Mouse (Mus musculus): Measurements from ENCODE around the gene Tbx2. TPM values are rescaled to one million over a fixed set of nuclear protein-coding genes. Genes with fewer than 3 reads are reported as not detected.

The Tbx2 gene
- total RNA-seq, 1 experiment, result 0.80 TPM

DNA sequence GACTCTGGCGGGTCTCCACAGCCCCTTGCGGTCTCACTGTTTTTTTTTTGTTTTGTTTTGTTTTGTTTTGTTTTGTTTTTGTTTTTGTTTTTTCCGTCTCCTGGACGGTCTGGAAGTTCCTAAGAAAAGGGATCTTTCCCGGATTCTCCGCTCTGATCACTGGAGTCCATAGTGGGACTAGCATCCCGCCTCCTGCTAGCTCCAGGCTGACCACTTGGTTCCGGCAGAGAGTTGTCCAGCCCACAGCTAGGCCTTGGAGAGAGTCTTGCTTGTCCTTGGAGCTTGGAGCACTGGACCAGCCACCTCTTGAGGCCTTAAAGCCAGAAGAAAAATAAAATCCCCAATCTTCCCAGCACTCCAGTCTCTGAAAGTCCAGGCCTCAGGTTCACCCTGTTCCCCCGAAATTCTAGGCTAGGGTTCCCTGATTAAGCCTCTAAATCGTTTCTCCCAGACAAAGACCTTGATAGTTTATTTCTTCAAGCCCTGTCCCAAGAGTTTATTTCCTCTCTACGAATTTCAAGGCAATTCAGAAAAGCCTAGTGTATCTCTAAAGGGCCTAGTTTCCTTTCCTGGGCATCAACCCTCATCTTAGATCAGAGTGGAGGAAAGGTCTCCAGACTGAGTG lies 1.5 kb downstream of the Tbx2 start:
- Histone ChIP-seq H3K4me3 (ENCODE audit: insufficient read depth in 1 of 2, low read depth in 1 of 2, low read length in 2 of 2, poor library complexity in 1 of 2, severe bottlenecking in 1 of 2) (no peak overlapping the region), H3K36me3 (ENCODE audit: control insufficient read depth, insufficient read depth, low read length, poor library complexity, severe bottlenecking) (no peaks in the 10 kb centered on the region), H3K4me1 (ENCODE audit: control insufficient read depth in 2 of 2, insufficient read depth in 2 of 2, low read length in 2 of 2, poor library complexity in 1 of 2) (peaks cover 0 to 5% of the 10 kb centered on the region in 2 experiments; a peak in 1 of 4 replicates), H3K27ac (ENCODE audit: insufficient read depth, low read depth, low read length, poor library complexity, severe bottlenecking) (no peak overlapping the region), H3K9me3 (ENCODE audit: control insufficient read depth, insufficient read depth, low read depth, low read length) (no peaks in the 10 kb centered on the region), H3K9ac (ENCODE audit: insufficient read depth, low read depth, low read length, poor library complexity, severe bottlenecking) (no peak overlapping the region)
- TF ChIP-seq ZNF384 (IDR thresholded peaks at IDR 0.05; ENCODE audit: low read depth, low read length) (no peak), HCFC1 (IDR thresholded peaks at IDR 0.05; ENCODE audit: borderline replicate concordance, insufficient read depth, low read length) (no peak), MAFK (IDR thresholded peaks at IDR 0.05; ENCODE audit: insufficient read depth, low read depth, low read length) (no peak), ZC3H11A (IDR thresholded peaks at IDR 0.05; ENCODE audit: borderline replicate concordance, low read depth, low read length) (no peak), CHD2 (IDR thresholded peaks at IDR 0.05; ENCODE audit: low read depth, low read length) (no peak)
- DNase-seq (ENCODE audit: low read depth, low spot score), result no peak
- in situ Hi-C loops (cut with MboI; ENCODE audit: low sequenced_read_pairs in 2 of 2, unreplicated experiment in 2 of 2), result no loop called here

DNA sequence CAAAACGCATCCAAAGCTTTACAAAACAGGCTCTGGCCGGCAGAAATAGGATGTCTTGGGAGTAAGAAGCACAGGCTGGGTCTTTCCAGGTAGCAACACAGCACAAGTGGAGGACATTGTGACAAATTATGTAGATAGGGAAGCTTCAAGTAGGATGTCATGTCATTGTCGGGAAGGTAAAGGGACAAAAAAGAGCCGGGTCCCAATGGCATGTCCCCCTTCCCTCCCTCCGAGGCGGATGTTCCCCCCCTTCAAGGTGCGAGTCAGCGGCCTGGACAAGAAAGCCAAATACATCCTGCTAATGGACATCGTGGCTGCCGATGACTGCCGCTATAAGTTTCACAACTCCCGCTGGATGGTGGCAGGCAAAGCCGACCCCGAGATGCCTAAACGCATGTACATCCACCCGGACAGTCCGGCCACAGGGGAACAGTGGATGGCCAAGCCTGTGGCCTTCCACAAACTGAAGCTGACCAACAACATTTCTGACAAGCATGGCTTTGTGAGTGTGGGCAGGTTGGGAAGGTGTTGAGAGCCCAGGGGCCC lies 2.1 kb downstream of the Tbx2 start:
- DNase-seq (ENCODE audit: low read depth, low spot score), result no peak
- no peak for TF ChIP-seq MAFK (IDR thresholded peaks at IDR 0.05; ENCODE audit: insufficient read depth, low read depth, low read length)
- no peak for TF ChIP-seq ZC3H11A (IDR thresholded peaks at IDR 0.05; ENCODE audit: borderline replicate concordance, low read depth, low read length)
- TF ChIP-seq ZNF384 (IDR thresholded peaks at IDR 0.05; ENCODE audit: low read depth, low read length), result no peak
- TF ChIP-seq CHD2 (IDR thresholded peaks at IDR 0.05; ENCODE audit: low read depth, low read length), result no peak
- no peak for TF ChIP-seq HCFC1 (IDR thresholded peaks at IDR 0.05; ENCODE audit: borderline replicate concordance, insufficient read depth, low read length)
- Histone ChIP-seq H3K4me3 (ENCODE audit: insufficient read depth in 1 of 2, low read depth in 1 of 2, low read length in 2 of 2, poor library complexity in 1 of 2, severe bottlenecking in 1 of 2) (no peak overlapping the region), H3K4me1 (ENCODE audit: control insufficient read depth in 2 of 2, insufficient read depth in 2 of 2, low read length in 2 of 2, poor library complexity in 1 of 2) (peaks cover 0 to 5% of the 10 kb centered on the region in 2 experiments; a peak in 1 of 4 replicates), H3K9ac (ENCODE audit: insufficient read depth, low read depth, low read length, poor library complexity, severe bottlenecking) (no peak overlapping the region), H3K36me3 (ENCODE audit: control insufficient read depth, insufficient read depth, low read length, poor library complexity, severe bottlenecking) (no peaks in the 10 kb centered on the region), H3K9me3 (ENCODE audit: control insufficient read depth, insufficient read depth, low read depth, low read length) (no peaks in the 10 kb centered on the region), H3K27ac (ENCODE audit: insufficient read depth, low read depth, low read length, poor library complexity, severe bottlenecking) (no peak overlapping the region)
- in situ Hi-C loops (cut with MboI; ENCODE audit: low sequenced_read_pairs in 2 of 2, unreplicated experiment in 2 of 2), result no loop called here

DNA sequence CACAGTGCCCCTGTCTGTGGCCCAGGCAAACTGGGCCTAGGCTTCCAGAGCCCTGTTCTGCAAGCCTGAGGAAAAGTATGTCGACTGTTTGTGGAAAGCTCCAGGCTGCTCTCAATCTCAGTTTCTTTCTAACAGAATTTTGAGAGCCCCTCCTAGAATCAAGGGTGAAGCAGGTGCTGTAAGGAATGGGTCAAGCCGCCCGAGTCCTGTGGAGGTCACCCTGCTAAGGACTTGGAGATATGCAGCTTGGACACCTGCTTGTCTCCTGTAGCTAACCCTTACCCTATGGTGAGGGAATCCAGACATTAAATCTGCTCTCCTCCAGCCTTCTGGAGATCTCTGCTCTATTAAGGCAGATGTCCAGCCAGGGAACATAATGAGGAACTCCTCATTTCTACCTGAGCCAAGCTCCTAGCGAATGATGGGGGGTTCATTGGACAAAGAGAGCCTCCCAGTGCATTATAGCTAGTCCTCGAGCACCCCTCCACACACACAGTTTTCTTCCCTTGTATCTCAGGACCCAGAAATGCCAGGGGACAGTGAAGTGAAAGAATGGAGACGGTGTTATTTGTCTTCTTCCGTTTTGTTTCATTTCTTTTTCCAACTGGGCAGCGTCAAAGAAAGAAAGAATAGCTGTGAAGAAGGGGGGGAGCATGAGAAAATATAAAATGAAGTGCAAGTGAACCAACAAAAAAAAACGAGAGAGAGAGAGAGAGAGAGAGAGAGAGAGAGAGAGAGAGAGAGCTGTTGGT lies 2.8 kb downstream of the Tbx2 start:
- Histone ChIP-seq H3K4me3 (ENCODE audit: insufficient read depth in 1 of 2, low read depth in 1 of 2, low read length in 2 of 2, poor library complexity in 1 of 2, severe bottlenecking in 1 of 2) (no peak overlapping the region), H3K9me3 (ENCODE audit: control insufficient read depth, insufficient read depth, low read depth, low read length) (no peaks in the 10 kb centered on the region), H3K4me1 (ENCODE audit: control insufficient read depth in 2 of 2, insufficient read depth in 2 of 2, low read length in 2 of 2, poor library complexity in 1 of 2) (peaks cover 0 to 5% of the 10 kb centered on the region in 2 experiments; a peak in 1 of 4 replicates), H3K9ac (ENCODE audit: insufficient read depth, low read depth, low read length, poor library complexity, severe bottlenecking) (no peak overlapping the region), H3K27ac (ENCODE audit: insufficient read depth, low read depth, low read length, poor library complexity, severe bottlenecking) (no peak overlapping the region), H3K36me3 (ENCODE audit: control insufficient read depth, insufficient read depth, low read length, poor library complexity, severe bottlenecking) (no peaks in the 10 kb centered on the region)
- no peak for TF ChIP-seq MAFK (IDR thresholded peaks at IDR 0.05; ENCODE audit: insufficient read depth, low read depth, low read length)
- no peak for TF ChIP-seq ZC3H11A (IDR thresholded peaks at IDR 0.05; ENCODE audit: borderline replicate concordance, low read depth, low read length)
- TF ChIP-seq HCFC1 (IDR thresholded peaks at IDR 0.05; ENCODE audit: borderline replicate concordance, insufficient read depth, low read length), result no peak
- no peak for TF ChIP-seq ZNF384 (IDR thresholded peaks at IDR 0.05; ENCODE audit: low read depth, low read length)
- TF ChIP-seq CHD2 (IDR thresholded peaks at IDR 0.05; ENCODE audit: low read depth, low read length), result no peak
- no peak for DNase-seq (ENCODE audit: low read depth, low spot score)
- in situ Hi-C loops (cut with MboI; ENCODE audit: low sequenced_read_pairs in 2 of 2, unreplicated experiment in 2 of 2), result loop anchor here (5.0 kb wide), 2 partner anchors 52 to 1313 kb away; partner anchors contain the start of gene Tbx4 (in 1 of the 2)

DNA sequence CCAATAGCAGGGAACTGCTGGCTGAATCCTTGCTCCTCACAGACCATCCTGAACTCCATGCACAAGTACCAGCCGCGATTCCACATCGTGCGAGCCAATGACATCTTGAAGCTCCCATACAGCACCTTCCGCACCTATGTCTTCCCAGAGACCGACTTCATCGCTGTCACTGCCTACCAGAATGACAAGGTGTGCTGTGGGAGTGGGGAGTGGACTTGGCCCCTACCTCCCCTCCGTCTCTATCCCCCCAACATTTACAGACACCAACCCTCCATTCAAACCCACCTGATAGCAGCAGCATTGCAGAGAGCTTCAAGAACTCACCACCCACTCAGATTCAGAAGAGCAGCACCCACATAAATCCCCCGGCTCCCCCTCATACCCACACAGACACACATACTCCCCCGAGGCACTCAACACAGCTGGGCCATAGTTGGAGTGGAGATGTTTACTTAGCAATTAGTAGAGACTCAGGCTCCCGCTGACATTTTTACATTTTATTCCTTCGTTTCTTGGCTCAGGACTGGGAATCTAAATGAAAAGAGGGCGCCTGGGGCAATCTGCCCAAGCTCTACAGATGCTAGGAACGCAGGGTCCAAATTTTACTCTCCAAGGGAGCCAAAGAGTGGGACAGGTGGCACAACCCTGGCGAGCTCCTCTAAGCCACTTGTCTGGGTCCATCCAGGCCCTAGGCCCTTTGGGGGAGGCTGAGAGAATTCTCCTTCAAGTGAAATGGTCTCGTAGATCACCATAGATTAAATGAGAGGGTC lies 3.6 kb downstream of the Tbx2 start:
- peaks cover 0 to 5% of the 10 kb centered on the region in 2 experiments; a peak in 1 of 4 replicates for H3K4me1 ChIP-seq (ENCODE audit: control insufficient read depth in 2 of 2, insufficient read depth in 2 of 2, low read length in 2 of 2, poor library complexity in 1 of 2)
- no peak overlapping the region for H3K9ac ChIP-seq (ENCODE audit: insufficient read depth, low read depth, low read length, poor library complexity, severe bottlenecking)
- H3K36me3 ChIP-seq (ENCODE audit: control insufficient read depth, insufficient read depth, low read length, poor library complexity, severe bottlenecking), result no peaks in the 10 kb centered on the region
- no peak overlapping the region for H3K27ac ChIP-seq (ENCODE audit: insufficient read depth, low read depth, low read length, poor library complexity, severe bottlenecking)
- H3K9me3 ChIP-seq (ENCODE audit: control insufficient read depth, insufficient read depth, low read depth, low read length), result no peaks in the 10 kb centered on the region
- TF ChIP-seq ZC3H11A (IDR thresholded peaks at IDR 0.05; ENCODE audit: borderline replicate concordance, low read depth, low read length) (no peak), MAFK (IDR thresholded peaks at IDR 0.05; ENCODE audit: insufficient read depth, low read depth, low read length) (no peak), HCFC1 (IDR thresholded peaks at IDR 0.05; ENCODE audit: borderline replicate concordance, insufficient read depth, low read length) (no peak), CHD2 (IDR thresholded peaks at IDR 0.05; ENCODE audit: low read depth, low read length) (no peak), ZNF384 (IDR thresholded peaks at IDR 0.05; ENCODE audit: low read depth, low read length) (no peak)
- H3K4me3 ChIP-seq (ENCODE audit: insufficient read depth in 1 of 2, low read depth in 1 of 2, low read length in 2 of 2, poor library complexity in 1 of 2, severe bottlenecking in 1 of 2), result no peak overlapping the region
- in situ Hi-C loops (cut with MboI; ENCODE audit: low sequenced_read_pairs in 2 of 2, unreplicated experiment in 2 of 2), result loop anchor here (5.0 kb wide), 2 partner anchors 51 to 1314 kb away; partner anchors contain the start of gene Tbx4 (in 1 of the 2)
- no peak for DNase-seq (ENCODE audit: low read depth, low spot score)

Measured in ES-E14 (cell line).